Mouse (Mus musculus) midbrain, embryonic 15.5 days (tissue): ENCODE results near the gene Mettl5. TPM values are rescaled to one million over a fixed set of nuclear protein-coding genes. Genes with fewer than 3 reads are reported as not detected.

Experiments used
- ATAC-seq: fragments of 200-750 bp; cut with Nextera tagmentation; replicated peaks from 2 replicates; pipeline ENCODE4 v1.8.0; 2017; ENCODE audit warnings: moderate TSS enrichment
- H3K27ac ChIP-seq: fragments of 300-500 bp; sonication (generic); 2 replicates; pipeline ENCODE4 v1.5.1; 2015; ENCODE audit warnings: mild to moderate bottlenecking, inconsistent platforms
- H3K27me3 ChIP-seq: fragments of 300-500 bp; sonication (generic); replicated peaks from 2 replicates; pipeline ENCODE4 v1.6.1; 2015; ENCODE audit warnings: inconsistent platforms
- H3K36me3 ChIP-seq: fragments of 300-500 bp; sonication (generic); replicated peaks from 2 replicates; pipeline ENCODE4 v1.6.1; 2015; ENCODE audit warnings: inconsistent platforms
- H3K4me1 ChIP-seq: fragments of 300-500 bp; sonication (generic); 2 replicates; pipeline ENCODE4 v1.6.1; 2015; ENCODE audit warnings: inconsistent platforms
- H3K4me2 ChIP-seq: fragments of 300-500 bp; sonication (generic); 2 replicates; pipeline ENCODE4 v1.6.1; 2015; ENCODE audit warnings: inconsistent platforms, mild to moderate bottlenecking, moderate library complexity
- H3K4me3 ChIP-seq: fragments of 300-500 bp; sonication (generic); 2 replicates; pipeline ENCODE4 v1.5.1; 2015; ENCODE audit warnings: mild to moderate bottlenecking, inconsistent platforms
- H3K9ac ChIP-seq: fragments of 300-500 bp; sonication (generic); 2 replicates; pipeline ENCODE4 v1.6.1; 2015; ENCODE audit warnings: mild to moderate bottlenecking, inconsistent platforms
- H3K9me3 ChIP-seq: fragments of 300-500 bp; sonication (generic); 2 replicates; pipeline ENCODE4 v1.6.1; 2016; ENCODE audit warnings: inconsistent platforms
- WGBS: fragments of 180-500 bp; shearing (Covaris S2); methylation state at CpG from one replicate; pipeline ENCODE4 v1.1.7; 2015; ENCODE audit warnings: mixed read lengths; 5-methylcytosine and 5-hydroxymethylcytosine counted together
- polyA plus RNA-seq: library from polyadenylated mRNA; unstranded; fragments of >200 nt; fragmentation: Nextera tagmentation; extraction: Ambion mirVana; gene quantifications from 2 replicates; pipeline ENCODE4 v1.2.1, GENCODE M21; 2015

The Mettl5 gene
- polyA plus RNA-seq, 1 experiment from 2014 or later, result 27.1 TPM

- Histone ChIP-seq H3K4me3 (no peak overlapping the region), H3K4me1 (no peaks in the 10 kb centered on the region), H3K4me2 (no peak overlapping the region), H3K9me3 (no peaks in the 10 kb centered on the region), H3K27ac (no peak overlapping the region), H3K36me3 (no peaks in the 10 kb centered on the region), H3K9ac (no peak overlapping the region), H3K27me3 (no peaks in the 10 kb centered on the region)
- 68% methylated on average over 6 of the region's 6 CpGs for WGBS
- no peak for ATAC-seq
These were observed 36.2 kb downstream of the Mettl5 start for GRCm38 (mm10) chr2:69849215-69849614.

- Histone ChIP-seq H3K9ac (no peak overlapping the region), H3K27ac (no peak overlapping the region), H3K27me3 (no peaks in the 10 kb centered on the region), H3K9me3 (no peaks in the 10 kb centered on the region), H3K36me3 (peaks cover 5% of the 10 kb centered on the region), H3K4me1 (no peaks in the 10 kb centered on the region), H3K4me3 (no peak overlapping the region), H3K4me2 (no peak overlapping the region)
- 25% methylated on average over 6 of the region's 6 CpGs for WGBS
- ATAC-seq, result 0 out of 2 replicates have a peak, but pooled peaks have one; percentile 27
These were observed 45.2 kb downstream of the Mettl5 start for GRCm38 (mm10) chr2:69840261-69840660.

DNA sequence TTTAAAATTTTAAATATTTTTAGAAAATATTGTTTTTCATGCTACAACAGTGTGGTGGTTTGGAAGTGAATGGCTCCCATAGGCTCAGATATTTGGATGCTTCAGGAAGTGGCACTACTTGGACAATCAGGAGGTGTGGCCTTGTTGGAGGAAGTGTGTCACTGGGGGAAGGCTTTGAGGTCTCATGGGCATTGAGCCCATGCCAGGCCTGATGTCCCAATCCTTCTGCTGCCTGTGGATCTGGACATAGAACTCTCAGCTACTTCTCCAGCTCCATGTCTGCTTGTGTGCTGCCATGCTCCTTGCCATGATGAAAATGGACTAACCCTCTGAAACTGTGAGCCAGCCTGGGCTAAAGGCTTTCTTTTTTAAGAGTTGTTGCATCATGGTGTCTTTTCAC, 46.7 kb downstream of the Mettl5 start:
- H3K9ac ChIP-seq, result no peak overlapping the region
- peaks cover 13% of the 10 kb centered on the region for H3K36me3 ChIP-seq
- no peaks in the 10 kb centered on the region for H3K27me3 ChIP-seq
- H3K4me3 ChIP-seq, result no peak overlapping the region
- H3K9me3 ChIP-seq, result no peaks in the 10 kb centered on the region
- no peak overlapping the region for H3K4me2 ChIP-seq
- no peak overlapping the region for H3K27ac ChIP-seq
- no peak for ATAC-seq
- H3K4me1 ChIP-seq, result no peaks in the 10 kb centered on the region

DNA sequence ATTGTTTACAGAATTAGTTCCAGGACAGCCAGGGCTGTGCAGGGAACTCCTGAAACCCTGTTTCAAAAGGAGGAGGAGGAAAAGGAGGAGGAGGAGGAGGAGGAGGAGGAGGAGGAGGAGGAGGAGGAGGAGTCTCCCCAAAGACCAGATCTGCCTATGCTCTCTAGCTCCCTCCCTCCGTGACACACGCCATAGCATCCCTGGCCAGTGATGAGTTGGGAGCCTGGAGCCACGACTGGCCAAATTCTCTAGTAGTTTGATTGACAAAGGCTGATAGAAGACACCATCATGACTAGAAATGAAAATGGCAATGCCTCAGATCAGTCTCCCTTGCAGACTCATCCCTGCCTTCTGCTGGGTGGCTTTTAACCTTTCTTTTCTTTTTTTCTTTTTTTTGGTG, 47.4 kb downstream of the Mettl5 start:
- H3K4me1 ChIP-seq, result no peaks in the 10 kb centered on the region
- no peak overlapping the region for H3K4me2 ChIP-seq
- no peak overlapping the region for H3K9ac ChIP-seq
- 26% methylated on average over 3 of the region's 3 CpGs for WGBS
- H3K27ac ChIP-seq, result no peak overlapping the region
- ATAC-seq, result no peak
- H3K9me3 ChIP-seq, result no peaks in the 10 kb centered on the region
- peaks cover 18% of the 10 kb centered on the region for H3K36me3 ChIP-seq
- no peak overlapping the region for H3K4me3 ChIP-seq
- no peaks in the 10 kb centered on the region for H3K27me3 ChIP-seq

DNA sequence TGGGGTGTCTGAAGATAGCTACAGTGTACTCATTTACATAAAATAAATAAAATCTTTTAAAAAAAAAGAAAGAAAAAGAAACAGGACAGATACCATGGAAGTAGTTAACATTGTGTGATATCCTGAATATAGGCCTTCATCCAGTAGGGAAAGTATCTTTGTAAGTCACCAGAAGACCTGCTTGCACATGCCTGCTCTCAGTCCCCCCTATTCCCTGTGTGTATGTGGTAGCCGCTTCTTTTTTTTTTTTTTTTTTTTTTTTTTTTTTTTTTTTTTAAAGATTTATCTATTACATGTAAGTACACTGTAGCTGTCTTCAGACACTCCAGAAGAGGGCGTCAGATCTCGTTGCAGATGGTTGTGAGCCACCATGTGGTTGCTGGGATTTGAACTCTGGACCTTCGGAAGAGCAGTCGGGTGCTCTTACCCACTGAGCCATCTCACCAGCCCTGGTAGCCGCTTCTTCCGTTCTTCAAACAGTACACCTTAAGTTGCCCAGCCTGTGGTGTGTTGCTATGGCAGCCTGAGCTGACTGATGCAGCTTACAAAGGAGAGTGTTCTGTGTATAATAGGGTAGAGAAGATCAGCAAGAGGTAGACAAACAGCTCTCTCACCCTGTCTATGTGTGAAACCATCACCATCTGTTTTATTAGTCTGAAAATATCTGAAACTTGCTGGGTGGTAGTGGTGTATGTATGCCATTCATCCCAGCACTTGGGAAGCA, 48.0 kb downstream of the Mettl5 start:
- no peak for ATAC-seq
- Histone ChIP-seq H3K9me3 (no peaks in the 10 kb centered on the region), H3K4me2 (no peak overlapping the region), H3K27ac (no peak overlapping the region), H3K36me3 (peaks cover 20% of the 10 kb centered on the region), H3K4me3 (no peak overlapping the region), H3K4me1 (no peaks in the 10 kb centered on the region), H3K27me3 (no peaks in the 10 kb centered on the region), H3K9ac (no peak overlapping the region)
- 74% methylated on average over 7 of the region's 7 CpGs for WGBS

- WGBS, result 87% methylated on average over 8 of the region's 8 CpGs
- Histone ChIP-seq H3K27ac (no peak overlapping the region), H3K4me1 (peaks cover 22% of the 10 kb centered on the region), H3K27me3 (no peaks in the 10 kb centered on the region), H3K36me3 (peaks cover 22% of the 10 kb centered on the region), H3K4me3 (no peak overlapping the region), H3K9ac (no peak overlapping the region), H3K9me3 (no peaks in the 10 kb centered on the region), H3K4me2 (no peak overlapping the region)
- ATAC-seq, result no peak
These were observed 55.3 kb downstream of the Mettl5 start for GRCm38 (mm10) chr2:69830116-69830515.

GRCm38 (mm10) chr2:69829680-69830079, 55.7 kb downstream of the Mettl5 start:
- H3K36me3 ChIP-seq, result peaks cover 21% of the 10 kb centered on the region

GRCm38 (mm10) chr2:69828031-69828430, 57.4 kb downstream of the Mettl5 start:
- Histone ChIP-seq H3K4me1 (peaks cover 38% of the 10 kb centered on the region), H3K27ac (no peak overlapping the region), H3K4me3 (no peak overlapping the region), H3K36me3 (peaks cover 8% of the 10 kb centered on the region), H3K27me3 (no peaks in the 10 kb centered on the region), H3K4me2 (no peak overlapping the region; the same call in 1 of the 2 replicates), H3K9ac (no peak overlapping the region; the same call in 1 of the 2 replicates), H3K9me3 (no peaks in the 10 kb centered on the region)
- WGBS, result 33% methylated on average over 7 of the region's 7 CpGs
- no peak for ATAC-seq

More at GRCm38 (mm10) chr2:69829680-69830079, 55.7 kb downstream of the Mettl5 start:
- H3K27ac ChIP-seq, result no peak overlapping the region
- H3K9ac ChIP-seq, result no peak overlapping the region
- H3K27me3 ChIP-seq, result no peaks in the 10 kb centered on the region
- 85% methylated on average over 2 of the region's 2 CpGs for WGBS
- H3K9me3 ChIP-seq, result no peaks in the 10 kb centered on the region
- no peak for ATAC-seq
- no peak overlapping the region for H3K4me2 ChIP-seq
- H3K4me3 ChIP-seq, result no peak overlapping the region
- H3K4me1 ChIP-seq, result peaks cover 26% of the 10 kb centered on the region

GRCm38 (mm10) chr2:69826380-69826779, 59.0 kb downstream of the Mettl5 start:
- 58% methylated on average over 2 of the region's 2 CpGs for WGBS
- Histone ChIP-seq H3K4me2 (peak overlapping the region; percentile 10; the same call in 1 of the 2 replicates), H3K27ac (0 out of 2 replicates have a peak overlapping the region, but pooled peaks have one; percentile 13), H3K4me1 (peaks cover 47% of the 10 kb centered on the region), H3K36me3 (peaks cover 4% of the 10 kb centered on the region; the same call in 1 of the 2 replicates), H3K27me3 (no peaks in the 10 kb centered on the region), H3K4me3 (no peak overlapping the region), H3K9ac (no peak overlapping the region), H3K9me3 (no peaks in the 10 kb centered on the region)
- ATAC-seq, result no peak

- Histone ChIP-seq H3K9me3 (no peaks in the 10 kb centered on the region), H3K4me1 (peaks cover 47% of the 10 kb centered on the region), H3K27me3 (no peaks in the 10 kb centered on the region), H3K4me3 (0 out of 2 replicates have a peak overlapping the region, but pooled peaks have one; percentile 6), H3K36me3 (peaks cover 4% of the 10 kb centered on the region; the same call in 1 of the 2 replicates), H3K27ac (peak overlapping the region; percentile 51; the same call in 1 of the 2 replicates), H3K4me2 (peak overlapping the region; percentile 10), H3K9ac (no peak overlapping the region)
- 59% methylated on average over 10 of the region's 10 CpGs for WGBS
- ATAC-seq, result no peak
These were observed 59.5 kb downstream of the Mettl5 start for GRCm38 (mm10) chr2:69825898-69826297.

GRCm38 (mm10) chr2:69823129-69823677, 62.2 kb downstream of the Mettl5 start:
- H3K4me3 ChIP-seq, result peak overlapping the region; percentile 90
- H3K4me2 ChIP-seq, result peak overlapping the region; percentile 77
- H3K27me3 ChIP-seq, result no peaks in the 10 kb centered on the region
- peaks cover 45% of the 10 kb centered on the region for H3K4me1 ChIP-seq
- no peaks in the 10 kb centered on the region for H3K36me3 ChIP-seq
- peak overlapping the region; percentile 95 for H3K9ac ChIP-seq
- 2% methylated on average over 43 of the region's 45 CpGs for WGBS
- peak overlapping the region; percentile 97 for H3K27ac ChIP-seq
- no peaks in the 10 kb centered on the region for H3K9me3 ChIP-seq
- ATAC-seq, result peak; percentile 89

- H3K4me2 ChIP-seq, result peak overlapping the region; percentile 77
- ATAC-seq, result peak; percentile 85
- H3K9me3 ChIP-seq, result no peaks in the 10 kb centered on the region
- H3K27ac ChIP-seq, result peak overlapping the region; percentile 97
- no peaks in the 10 kb centered on the region for H3K36me3 ChIP-seq
- H3K27me3 ChIP-seq, result no peaks in the 10 kb centered on the region
- H3K9ac ChIP-seq, result peak overlapping the region; percentile 95
- under 1% methylated on average over 70 of the region's 80 CpGs for WGBS
- H3K4me1 ChIP-seq, result peaks cover 41% of the 10 kb centered on the region
- peak overlapping the region; percentile 90 for H3K4me3 ChIP-seq
These were observed 62.9 kb downstream of the Mettl5 start for GRCm38 (mm10) chr2:69822361-69823128.
